Mouse (Mus musculus) spleen, adult 18-20 months (tissue): ENCODE data around the gene Nfib.

Source experiments
- DNase-seq, 2 experiments: peaks; one replicate each; pipeline ENCODE4 v3.0.0; 2022; ENCODE audit warnings: mixed read lengths in 2 of 2

Nfib gene

DNA sequence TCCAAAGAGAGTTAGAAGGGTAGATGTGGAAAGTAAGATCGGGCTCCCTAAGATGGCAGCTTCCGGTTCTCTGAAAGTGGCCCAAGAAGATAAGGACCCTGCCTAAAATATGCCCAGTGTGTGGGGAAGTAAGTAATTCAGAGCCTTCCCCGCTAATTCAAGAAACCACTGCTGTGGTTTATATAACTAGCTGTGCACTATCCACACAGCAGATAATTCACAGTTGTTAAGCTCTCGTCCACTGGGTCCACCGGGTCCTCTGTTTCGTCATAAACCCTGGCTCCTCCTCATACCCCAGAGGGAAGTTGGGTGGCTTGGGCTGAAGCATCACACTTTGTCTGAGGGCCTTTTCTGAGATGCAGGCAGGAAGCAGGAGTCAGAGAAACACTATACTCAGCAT, 19.5 kb downstream of the Nfib start:
- DNase-seq = no peak

DNA sequence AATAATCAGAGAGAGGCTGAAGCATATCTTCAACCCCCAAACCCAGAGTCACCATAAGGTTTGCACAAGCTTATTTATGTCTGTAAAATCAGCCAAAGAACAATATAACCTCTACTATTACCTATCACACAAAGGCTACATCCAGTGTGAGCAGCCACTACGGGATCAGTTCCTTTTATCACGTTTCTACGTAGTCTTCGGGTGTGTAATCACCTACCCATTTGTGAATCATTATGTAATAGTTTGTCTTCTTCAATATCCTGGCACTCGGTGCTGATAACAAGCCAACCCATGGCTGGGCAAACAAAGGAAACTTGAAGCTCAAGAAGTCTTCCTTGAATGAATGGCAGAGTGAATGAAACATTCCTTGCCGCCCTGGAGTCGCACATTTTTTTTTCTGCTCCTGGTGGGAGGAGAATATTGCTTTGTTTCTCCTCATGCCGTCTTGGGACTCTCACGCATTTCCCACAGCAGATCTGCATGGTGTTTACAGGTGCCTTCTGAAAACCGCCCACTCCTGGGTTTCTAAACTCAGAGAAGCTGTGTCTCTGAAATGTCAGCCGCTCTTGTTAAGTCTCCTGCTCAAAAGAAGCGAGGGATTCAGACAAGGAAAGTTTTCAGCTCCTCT, 21.3 kb downstream of the Nfib start:
- no peak for DNase-seq

GRCm38 (mm10) chr4:82683583-82683982, 22.0 kb downstream of the Nfib start:
- no peak for DNase-seq

- no peak for DNase-seq
Measured at GRCm38 (mm10) chr4:82676104-82676503, 29.4 kb downstream of the Nfib start.

DNA sequence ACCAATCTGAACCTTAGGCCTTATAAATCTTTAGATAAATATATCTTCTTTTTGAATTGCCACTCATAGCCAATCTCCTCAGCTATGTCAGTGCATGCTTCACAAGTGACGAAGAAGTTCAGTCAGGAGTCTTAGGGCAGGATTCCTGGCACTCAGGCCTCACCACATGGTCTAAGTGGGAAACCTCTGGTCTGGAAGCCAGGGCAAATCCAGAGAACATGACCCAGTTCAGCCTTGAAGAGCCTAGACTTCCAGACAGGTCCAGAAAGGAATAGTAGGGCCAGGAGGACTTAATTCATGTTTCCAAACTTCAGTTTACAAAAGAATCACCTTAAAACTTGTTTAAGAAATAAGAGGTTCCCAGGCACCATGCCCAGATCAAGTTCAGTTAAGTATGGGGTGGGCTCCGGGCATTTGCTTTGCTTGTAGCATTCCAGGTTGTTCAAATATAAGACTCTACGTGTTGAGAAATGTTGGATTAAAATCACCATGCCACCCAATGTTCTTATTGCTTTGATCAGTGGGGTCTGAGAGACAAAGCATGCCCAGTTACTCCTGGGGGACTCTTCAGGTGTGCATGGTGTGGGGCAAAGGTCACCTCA, 38.2 kb downstream of the Nfib start:
- DNase-seq = no peak

GRCm38 (mm10) chr4:82664436-82664835, 41.1 kb downstream of the Nfib start:
- no peak for DNase-seq

GRCm38 (mm10) chr4:82663749-82664381, 41.7 kb downstream of the Nfib start:
- DNase-seq = no peak

GRCm38 (mm10) chr4:82662626-82663025, 42.9 kb downstream of the Nfib start:
- no peak for DNase-seq

- DNase-seq = no peak
Measured at GRCm38 (mm10) chr4:82662222-82662621, 43.3 kb downstream of the Nfib start.

DNA sequence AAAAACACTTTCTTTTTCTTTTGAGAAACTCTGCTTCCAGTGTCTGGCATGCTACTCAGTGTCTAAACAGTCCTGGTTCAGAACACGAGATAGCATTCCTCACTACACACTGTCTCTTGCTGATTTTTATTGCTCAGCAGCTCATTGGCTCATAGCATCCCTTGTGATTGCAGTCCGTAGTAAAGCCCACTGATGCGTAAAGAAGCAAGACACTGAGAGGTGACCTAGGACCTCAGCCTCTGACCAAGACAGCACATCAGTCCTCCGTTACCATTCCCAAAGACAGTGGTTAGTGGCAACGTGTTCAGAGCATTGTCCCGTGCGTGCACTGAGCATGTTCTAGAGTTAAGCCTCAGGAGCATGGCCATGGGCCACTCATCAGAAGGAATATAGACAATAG, 44.3 kb downstream of the Nfib start:
- DNase-seq = no peak

DNA sequence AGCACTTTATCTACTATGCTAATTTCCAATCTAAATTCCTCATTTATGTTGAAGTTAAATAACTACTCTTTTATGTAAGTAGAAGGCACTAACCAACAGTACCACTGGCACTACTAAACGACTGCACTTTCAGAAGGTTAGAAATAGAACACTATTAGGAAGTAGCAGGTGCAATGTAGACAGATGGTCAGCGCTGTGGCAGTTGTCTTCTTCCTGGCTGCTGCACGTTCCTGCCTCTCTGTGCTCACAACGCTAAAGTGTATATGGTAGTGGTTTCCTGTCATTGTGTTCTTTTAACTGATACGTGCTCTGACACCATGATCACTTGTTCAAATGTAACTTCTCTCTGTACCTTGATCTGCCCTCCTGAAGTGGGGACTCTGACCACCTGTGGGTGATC, 59.9 kb downstream of the Nfib start:
- DNase-seq = no peak

DNA sequence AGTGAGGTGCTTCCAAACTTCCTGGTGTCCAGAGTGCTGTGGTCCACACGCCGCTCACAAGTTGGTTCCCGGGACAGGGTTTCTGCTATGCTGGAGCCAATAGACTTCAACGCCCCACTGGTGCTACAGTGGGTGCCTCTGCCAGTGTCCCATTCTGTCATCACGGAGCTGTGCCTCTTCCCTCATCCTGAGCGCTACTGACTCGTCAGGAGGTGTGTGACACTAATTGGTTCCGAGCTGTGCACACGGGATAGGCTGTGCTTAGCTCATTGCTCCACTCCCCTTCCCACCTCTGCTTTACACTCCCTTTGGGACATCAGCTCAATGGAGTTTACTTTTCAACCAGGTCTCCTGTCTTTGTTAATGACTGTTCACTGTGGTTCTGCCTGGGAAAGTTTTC, 60.8 kb downstream of the Nfib start:
- DNase-seq = no peak

GRCm38 (mm10) chr4:82643734-82644085, 61.8 kb downstream of the Nfib start:
- DNase-seq = no peak

DNA sequence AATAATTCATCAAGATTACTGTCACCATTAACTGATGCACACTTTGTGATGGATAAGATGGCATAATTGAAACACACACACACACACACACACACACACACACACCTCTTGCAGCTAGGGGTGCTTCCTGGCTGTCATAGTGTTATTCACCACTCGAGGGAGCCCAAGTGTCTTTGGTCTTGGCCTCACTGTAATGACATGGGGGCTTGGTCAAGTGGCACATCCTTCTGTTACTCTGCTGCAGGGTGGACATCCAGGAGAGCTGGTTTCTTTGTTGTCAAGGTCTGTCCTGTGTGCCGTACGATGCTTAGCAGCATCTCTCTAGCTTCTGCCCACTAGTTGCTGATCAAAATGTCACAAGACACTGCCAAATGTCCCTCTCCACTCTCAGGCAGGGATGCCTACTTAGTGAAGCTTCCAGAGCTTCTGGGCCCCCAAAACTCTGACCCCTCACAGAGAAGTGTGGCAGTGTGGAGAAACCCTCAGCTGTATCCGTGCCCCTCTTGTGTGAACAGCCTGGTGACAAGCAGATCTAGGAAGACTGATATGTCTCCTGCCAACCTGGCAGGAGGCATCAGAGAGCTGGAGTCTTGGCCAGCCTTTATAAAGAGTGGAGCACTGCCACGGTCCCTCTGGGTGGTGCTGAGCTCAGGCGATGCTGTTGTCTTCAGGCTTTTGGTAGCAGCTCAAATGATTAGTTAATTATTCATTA, 62.4 kb downstream of the Nfib start:
- DNase-seq = no peak

- DNase-seq = no peak
Measured at GRCm38 (mm10) chr4:82641066-82641680, 64.4 kb downstream of the Nfib start.

DNA sequence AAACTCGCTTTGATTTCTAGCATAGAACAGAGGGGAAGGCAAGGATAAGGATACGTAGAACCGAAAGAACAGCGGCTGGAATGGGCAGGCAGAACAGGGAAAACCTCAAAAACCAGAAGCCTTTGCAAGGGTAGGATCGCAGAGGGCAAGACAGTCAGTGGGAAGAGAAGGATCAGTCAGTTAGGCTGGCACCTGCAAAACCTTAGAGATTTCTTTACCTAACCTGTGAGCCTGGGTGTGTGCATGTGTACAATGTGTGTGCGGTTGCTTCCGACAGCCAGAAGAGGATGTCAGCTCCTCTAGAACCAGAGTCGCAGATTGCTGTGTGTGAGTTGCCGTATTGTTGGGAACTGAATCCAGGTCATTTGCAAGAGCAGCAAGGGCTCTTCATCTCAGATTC, 67.3 kb downstream of the Nfib start:
- no peak for DNase-seq

DNA sequence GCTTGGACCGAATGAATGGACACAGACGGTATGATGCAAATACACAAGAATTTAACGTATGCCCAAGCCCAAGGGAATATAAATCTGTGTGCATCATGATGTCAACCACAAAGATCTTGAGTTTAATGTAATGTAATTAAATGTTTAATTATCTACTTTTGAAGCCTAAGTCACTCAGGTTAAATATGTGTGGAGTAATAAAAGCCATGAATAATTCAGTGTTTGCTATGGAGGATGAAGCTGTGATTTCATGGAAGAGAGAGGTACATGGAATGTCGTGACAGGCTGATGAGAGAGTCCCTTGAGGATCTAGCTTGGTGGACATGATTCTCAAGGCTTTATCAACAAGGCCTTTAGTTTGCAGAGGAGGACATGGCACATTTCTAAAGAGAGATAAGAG, 67.9 kb downstream of the Nfib start:
- no peak for DNase-seq

- no peak for DNase-seq
Measured at GRCm38 (mm10) chr4:82636658-82637057, 68.9 kb downstream of the Nfib start.

- DNase-seq = no peak
Measured at GRCm38 (mm10) chr4:82635881-82636280, 69.7 kb downstream of the Nfib start.

GRCm38 (mm10) chr4:82635118-82635517, 70.4 kb downstream of the Nfib start:
- no peak for DNase-seq

DNA sequence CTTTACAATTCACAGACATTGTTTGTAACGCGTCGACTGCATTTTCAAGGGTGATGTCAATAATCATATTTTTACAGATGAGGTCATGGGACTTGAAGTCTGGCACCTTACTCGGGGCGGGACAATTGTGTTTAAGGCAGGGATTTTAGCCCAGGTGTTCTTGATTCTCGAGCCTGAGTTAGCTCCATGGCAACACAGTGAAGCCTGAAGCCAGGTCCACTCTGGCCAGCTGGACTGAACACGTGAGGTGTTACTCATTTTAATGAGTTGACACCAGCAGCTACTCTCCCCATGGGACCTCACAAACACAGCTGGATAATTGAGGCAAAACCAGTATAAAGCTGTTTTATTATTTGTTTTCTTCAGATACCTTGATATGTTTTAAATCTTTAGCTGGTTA, 71.2 kb downstream of the Nfib start:
- no peak for DNase-seq

DNA sequence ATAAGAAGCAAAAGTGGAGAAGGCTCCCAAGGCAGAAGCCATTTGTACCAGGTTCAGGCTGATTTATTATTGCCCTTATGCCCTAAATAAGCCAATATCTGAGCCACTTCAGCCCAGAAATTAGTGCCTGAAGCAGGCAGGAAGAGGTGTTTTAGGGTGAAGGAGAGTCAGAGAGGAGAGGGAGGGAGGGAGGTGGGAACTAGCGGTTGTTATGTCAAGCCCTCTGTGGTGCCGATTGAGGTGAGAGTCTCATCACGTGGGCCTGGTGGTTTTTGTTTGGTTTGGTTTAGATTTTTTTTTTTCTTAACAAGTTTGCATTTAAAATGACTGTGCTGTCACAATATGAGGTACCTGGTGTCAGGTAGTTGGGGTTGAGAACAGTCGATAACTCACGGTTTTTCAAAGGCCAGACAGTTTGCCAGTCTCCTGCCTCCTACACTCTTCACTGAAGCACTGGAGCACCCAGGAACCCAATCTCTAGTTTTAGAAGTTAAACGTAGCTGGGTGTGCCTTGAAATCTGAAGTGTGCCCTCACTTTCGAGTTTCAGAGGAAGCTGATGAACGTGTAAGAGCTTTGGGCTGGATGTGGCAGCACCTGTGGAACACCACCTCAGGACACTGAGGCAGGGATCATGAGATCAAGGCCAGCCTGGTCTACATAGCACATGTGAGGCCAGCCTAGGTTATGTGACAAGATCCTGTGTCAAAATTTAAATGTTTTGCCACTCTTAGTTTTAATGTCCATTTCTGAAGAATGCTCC, 81.1 kb downstream of the Nfib start:
- no peak for DNase-seq

GRCm38 (mm10) chr4:82623835-82624234, 81.7 kb downstream of the Nfib start:
- DNase-seq = no peak
